Mouse (Mus musculus): ENCODE measurements at regions not wholly inside any gene's neighbourhood (a gene's known extent, or its start where the extent isn't known, plus 50 kb on each side); places are given as distances from the start of the nearest gene placed in this dataset.

DNA sequence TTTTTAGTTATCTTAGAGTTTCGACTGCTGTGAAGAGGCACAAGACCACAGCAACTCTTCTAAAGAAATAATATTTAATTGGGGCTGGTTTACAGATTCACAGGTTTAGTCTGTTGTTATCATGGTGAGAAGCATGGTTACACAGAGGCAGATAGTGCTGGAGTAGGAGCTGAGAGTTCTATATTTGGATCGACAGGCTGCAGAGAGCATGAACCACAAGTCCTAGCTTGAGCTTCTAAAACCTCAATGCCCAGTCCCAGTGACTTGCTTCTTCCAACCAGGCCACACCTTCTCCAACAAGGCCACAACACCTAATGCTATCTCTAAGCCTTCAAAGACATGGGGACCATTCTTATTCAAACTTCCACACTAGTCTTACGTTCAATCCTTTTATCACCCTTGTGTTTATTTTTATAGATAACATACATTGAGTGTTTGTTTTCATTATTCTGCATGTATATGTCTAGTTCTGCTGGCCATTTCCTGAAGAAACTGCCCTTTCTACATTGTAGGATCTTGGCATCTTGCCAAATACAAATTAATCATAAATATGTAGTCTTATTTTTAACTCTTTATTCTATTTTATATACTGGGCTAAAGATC, 452.8 kb upstream of the Dmac1 start:
- DNase-seq (ENCODE audit: low spot score): no peak

DNA sequence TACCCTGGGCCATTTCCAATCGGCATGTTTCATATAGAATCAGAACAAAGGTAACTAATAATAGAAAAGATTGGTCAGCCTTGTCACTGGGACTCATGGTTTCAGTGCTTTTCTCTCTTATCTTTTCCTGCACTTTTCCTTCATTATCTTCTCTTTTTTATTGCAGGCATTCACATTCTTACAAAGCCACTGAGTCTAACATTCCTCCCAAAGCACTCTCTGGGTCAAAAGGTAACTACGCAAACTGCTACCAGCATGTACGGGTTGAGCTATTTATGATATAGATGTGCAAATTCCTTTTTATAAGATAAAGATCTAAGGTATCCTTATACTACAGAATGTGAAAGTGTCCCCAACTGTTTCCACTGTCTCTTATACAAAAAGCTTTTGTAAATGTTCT, 436.5 kb upstream of the Dmac1 start:
- DNase-seq (ENCODE audit: low spot score): no peak

DNA sequence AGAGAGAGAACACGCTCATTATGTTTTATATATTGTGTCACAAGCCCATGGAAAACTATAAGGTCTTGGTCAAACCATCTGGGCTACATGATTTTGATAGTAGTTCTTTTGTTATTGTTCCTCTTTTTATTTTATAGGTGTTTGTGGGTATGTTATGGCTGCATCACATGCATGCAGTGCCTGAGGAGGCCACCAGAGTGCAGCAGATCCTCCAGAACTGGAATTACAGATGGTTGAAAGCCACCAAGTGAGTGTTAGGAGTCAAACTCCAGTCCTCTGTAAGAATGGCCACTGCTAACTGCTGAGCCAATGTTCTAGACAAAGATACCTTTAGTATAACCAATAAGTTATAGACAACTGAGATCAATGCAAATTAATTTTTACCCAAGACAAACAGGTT, 435.9 kb upstream of the Dmac1 start:
- no peak for DNase-seq (ENCODE audit: low spot score)

DNA sequence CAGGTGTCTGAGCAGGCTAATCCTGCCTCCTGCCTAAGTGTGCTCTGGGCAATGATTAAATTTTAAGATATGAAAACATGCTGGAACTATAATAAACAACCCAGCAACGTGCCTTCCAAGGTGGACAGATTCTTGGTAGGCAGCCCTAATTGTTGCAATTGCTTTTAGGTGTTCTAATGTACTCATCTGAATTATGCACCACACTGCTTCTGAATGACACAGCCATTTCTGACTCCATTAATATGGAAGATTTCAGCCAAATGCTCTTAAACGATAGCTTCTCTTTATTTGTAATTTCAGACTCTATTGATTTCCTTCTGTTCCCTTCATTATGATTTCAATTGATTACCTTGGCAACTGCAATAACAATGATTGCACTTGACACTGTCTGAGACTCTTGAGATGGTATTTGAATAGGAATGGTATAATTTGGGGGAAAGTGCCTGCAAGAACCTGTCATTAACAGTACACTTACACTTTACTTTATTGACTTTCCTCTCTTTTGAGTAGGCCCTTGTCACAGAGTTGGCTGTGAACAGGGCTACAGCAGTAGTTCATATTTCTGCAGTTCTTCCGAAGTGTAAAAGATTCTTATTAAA, 422.8 kb upstream of the Dmac1 start:
- DNase-seq (ENCODE audit: low spot score): no peak

DNA sequence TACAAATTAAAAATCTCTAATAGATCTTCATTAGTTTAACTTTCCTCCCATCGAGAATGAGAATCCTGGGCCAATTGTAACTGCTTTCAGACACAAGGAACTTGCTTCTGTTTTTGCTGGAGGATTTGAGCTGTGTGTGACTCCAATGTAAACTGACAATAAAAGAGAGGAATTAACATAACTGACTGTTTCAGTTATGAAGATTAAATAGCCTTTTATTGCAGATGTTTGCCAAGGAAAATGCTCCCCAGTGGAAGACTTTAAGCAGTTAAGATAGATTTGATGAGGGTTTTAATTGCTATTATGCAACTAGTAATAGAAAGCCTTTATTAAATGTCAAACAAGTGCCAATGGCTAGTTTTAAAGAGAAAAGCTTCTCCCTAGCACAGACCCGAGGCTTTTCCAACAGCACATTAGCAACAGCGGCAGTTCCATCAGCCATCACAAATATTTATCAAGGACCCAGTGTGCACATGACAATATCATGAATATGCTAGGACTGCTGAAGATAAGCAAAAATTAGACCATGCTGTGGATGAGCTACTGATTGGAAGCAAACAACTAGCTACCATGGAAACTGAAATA, 398.6 kb upstream of the Dmac1 start:
- no peak for DNase-seq (ENCODE audit: low spot score)

DNA sequence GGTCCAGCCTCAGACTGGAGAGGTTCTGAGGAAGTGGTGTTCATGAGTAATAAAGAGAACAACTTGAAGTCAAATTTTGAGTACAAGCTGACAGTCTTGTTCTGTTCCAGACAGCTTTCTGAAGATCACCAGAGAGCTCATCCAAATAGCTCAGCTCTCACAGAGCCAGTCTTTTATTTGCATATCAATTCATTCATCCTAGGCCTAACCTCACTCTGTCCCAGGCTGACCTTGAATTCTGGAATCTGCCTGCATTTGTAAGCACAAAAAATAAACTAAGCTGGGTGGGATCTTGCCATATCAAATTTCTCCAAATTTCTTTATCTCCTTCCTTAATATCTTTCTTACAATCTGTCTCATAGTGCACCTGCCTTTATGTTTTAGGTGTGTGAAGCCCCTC, 362.9 kb upstream of the Dmac1 start:
- no peak for DNase-seq (ENCODE audit: low spot score)

DNA sequence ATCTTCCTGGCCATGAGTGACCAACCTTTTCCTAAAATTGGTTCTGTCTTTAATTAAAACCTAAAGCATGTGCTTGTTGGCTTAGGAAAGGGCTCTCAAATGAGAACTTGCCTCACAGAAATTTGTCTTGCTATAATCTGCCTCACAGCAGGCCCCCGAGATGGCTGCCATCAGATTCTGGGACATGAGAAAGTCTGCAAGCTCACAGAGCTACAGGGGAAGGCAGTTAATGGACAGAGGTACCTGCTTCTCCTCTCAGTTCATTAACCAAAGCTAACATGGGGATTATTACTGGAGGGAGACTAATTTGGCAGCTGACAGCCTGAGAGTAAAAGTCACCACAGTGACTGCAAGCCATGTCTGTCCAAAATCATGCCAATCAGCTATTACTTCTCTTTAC, 358.5 kb upstream of the Dmac1 start:
- DNase-seq (ENCODE audit: low spot score): no peak

DNA sequence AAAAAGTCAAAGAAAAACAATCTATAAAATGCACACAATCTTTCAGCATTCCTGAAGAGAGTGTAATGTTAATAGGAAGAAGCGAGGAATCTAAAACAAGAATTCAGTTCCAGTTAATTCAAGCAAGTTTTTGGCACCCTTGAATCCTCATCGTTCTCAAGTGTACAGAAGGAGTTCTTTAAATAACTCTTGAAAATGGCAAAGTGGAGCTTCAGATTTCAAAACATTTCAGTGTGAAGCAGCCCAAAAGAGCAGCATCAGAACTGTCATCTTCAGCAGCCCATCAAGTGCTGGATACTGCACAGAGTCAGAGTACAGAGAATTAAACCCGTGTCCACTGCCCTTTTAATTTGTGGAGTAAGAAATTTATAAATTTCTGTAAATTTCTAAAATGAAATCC, 311.8 kb upstream of the Dmac1 start:
- no peak for DNase-seq (ENCODE audit: low spot score)

DNA sequence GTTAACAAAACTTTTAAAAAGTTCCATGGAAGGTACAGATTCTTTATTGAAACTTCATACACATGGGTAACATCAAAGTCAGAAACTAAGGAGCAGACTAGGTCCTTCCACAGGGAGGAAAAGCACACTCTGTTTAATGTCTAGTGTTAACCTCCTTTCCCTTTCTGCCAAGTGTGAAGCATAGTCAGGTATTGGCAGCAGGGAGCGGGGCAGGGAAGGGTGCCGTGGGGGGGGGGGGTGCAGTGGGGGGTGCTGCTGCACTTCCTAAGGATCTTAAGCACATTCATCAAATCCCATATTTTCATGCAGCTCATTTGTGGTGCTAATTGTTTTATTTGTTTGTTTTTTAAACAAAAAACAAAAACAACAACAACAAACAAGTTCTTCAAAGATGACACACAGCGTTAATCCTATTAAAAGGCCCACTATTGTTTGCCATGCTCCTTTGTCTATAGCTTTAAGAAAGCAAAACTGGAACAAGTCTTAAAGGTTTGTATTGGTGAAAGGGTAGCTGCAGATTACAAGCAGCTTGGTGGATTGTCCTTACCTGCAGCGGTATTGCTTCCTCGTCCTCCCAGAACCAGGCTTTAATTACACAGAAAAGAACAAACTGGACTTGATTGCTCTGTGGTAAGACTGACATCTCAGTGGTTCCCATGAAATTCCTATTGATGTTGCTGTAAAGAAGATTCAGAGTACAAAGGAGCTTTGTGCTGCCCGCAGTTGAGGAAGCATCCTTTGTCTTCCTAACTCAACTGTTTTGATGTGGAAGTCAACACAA, 310.2 kb upstream of the Dmac1 start:
- peak; percentile 10 for DNase-seq (ENCODE audit: low spot score)

DNA sequence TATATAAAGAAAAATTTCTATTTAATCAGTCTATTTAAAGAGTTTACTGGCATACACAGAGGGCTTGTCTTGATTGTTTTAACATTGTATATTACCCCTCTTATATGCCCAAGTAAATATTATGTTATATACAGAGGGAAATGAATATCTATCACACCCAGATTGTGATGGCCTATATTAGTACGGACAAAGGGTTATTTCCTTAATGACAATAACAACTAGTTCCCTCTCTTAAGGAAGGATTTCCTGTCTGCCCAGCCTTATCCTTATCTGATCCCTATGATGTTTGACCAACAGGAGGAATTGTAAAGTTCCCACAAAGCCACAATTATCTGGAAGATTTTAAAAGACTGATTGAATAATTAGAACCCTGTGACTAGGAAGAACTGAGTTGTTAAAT, 301.8 kb upstream of the Dmac1 start:
- no peak for DNase-seq (ENCODE audit: low spot score)

DNA sequence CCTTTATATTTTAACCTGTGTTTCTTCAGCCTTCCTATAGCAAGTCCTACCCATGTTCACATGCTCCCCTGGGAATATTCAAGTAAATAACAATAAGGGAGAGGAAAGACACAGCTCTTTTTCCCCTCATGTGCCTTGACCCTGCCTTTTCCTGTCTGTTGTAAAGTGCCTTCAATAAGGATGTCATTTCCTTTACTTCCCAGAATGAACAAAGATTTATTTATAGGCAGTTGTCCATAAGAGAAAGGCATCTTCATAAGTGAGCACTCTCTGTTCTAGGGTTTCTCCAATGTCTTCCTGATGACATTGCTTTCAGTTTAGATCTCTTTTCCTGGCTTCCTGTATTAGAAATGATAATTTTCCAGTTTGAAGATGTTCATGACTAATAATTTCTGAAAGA, 294.5 kb upstream of the Dmac1 start:
- DNase-seq (ENCODE audit: low spot score): no peak

DNA sequence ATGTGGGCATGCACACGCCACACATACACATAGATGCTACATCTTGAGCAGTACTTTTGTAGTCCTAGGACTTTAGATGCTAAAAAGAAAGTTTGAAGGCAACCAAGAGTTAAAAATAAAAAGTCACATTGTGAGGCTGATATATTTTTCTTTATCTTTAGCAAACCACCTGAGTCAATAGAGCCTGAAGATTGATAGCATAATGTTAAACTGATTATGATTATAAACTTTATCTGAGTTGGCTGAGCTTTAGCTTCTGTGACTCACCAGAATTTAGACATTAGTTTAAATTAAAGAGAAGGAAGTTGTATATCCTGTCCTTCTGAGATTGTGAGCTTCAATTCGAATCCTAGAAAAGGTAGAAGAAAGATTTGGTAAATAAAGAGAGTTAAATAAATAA, 289.5 kb upstream of the Dmac1 start:
- DNase-seq (ENCODE audit: low spot score): no peak

DNA sequence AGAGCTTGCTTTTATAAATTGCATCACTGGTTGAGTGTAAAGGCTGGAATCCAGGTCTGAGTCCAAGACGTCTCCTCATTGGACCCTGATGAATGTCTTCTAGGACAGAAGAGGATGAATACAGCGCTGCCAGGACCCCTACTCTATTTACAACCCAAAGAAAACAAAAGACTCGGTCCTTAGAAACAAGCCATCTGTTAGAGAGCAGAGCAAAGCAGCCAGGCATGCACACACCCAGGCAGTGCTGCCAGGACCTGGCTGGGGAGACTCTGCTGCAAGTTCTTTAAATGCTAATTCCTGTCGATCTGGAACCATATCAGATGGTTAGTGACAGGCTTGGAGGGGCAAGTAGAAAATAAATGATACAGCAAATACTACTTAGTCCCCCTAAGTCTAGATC, 284.4 kb upstream of the Dmac1 start:
- DNase-seq (ENCODE audit: low spot score): peak; percentile 43

DNA sequence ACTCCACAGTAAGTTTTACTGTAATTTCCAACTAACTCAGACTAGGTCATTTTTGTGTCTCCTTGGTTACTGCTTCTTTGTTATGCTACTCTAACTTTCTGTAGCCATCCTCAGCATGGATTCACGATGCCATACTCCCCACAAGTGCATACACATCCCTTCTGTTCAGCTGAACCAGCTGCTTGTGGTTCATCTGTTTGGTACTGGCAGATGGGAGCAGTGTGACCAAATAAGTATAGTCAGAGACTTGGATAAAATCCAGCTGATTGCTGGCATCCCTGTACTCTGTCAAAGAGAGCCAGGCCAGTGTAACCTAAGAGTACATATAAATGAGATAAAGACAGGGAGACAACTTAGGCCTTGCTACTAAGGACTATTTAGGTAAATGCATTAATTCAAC, 283.7 kb upstream of the Dmac1 start:
- peak; percentile 12 for DNase-seq (ENCODE audit: low spot score)

DNA sequence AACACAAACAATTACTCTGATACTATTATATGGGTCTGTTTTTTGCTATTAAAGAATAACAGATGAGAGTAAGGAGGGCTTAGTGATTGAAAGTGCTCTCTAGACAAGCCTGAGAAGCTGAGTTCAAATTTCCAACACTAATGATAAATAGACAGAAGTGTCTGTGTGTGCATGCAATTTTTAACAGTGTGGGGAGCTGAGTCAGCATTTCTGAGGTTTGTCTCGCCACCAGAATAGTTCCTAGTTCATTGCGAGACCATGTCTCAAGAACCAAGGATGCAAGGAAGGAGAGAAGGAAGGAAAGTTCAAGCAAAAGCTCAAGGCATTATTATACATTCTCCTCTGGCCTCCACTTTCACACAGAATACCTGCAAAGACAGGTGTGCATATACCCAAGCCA, 259.7 kb upstream of the Dmac1 start:
- DNase-seq (ENCODE audit: low spot score): no peak

DNA sequence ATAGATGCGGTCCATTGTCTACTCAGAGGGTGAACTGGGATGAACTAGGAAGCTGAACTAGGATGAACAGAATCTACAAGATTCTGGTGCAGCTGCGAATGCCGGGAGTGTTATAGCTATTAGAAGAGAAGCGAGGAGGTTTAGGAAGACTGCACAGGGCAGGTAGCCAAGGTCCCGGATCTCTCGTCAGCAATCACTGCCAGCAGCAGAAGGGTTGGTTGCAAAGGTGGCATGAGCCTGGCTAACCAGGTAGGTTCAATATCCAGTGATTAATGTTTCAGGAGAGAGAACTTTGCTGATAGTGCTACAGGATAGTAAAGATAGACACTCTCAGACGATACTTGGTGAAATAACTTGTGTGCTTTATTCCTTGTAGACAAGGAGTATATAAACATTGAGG, 257.0 kb upstream of the Dmac1 start:
- no peak for DNase-seq (ENCODE audit: low spot score)

DNA sequence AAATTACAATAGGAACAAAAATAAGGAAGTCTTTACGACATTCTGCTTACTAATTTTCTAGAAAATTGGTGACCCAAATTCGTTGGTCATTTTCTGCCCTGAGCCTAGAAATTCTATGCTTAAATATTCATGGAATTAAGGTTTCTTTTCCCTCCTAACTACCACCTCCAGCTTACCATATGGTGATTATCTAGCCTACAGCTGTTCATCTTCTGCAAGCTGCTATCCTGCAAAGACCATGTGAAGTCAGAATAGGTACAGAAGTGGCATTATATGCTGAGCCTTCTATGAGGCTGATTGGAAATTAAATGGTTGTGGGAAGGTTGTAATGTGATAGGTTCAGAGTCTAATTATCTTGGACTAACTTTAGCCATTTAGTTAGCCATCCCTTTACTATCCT, 251.5 kb upstream of the Dmac1 start:
- DNase-seq (ENCODE audit: low spot score): no peak

DNA sequence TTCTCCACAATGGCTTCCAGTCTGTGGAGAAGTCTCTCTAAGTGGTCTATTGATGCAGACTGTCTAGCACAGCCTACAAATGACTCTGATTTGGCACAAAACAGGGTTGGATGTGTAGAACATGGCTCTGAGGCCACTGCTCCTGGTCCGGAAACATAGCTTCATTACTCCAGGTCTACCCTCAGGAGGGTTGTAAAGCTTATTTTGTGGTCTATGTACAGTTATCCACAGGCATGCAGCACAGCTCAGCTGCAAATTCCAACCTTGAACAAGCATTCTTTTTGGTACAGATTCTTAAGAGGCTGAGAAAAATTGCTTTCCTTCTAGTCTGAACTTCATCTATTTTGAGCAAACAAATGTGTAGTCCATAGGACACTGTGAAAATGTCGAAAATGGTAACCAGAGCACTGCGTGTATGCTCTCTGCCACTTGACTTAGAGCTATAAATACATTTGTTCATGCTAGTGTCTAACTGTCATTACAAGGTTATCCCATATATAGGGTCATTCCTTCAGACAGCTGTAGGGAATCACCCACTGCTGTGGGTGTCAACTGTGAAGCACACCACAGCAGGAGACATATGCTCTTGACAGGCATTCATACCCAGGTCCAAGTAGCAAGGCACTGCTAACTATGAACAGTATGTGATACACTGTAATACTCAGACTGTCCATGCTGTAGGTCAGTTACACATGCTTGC, 239.5 kb upstream of the Dmac1 start:
- no peak for DNase-seq (ENCODE audit: low spot score)
